Mouse (Mus musculus) embryonic fibroblast, embryonic 13.5 days (primary cell): ENCODE results near the gene Prss45. TPM values are rescaled to one million over a fixed set of nuclear protein-coding genes. Genes with fewer than 3 reads are reported as not detected.
A peak's percentile ranks its signal among the peaks of the same experiment; 100 is the strongest.

ENCODE experiments used
- H3K27ac ChIP-seq: 2 replicates; pipeline ENCODE4 v1.5.1; 2012; ENCODE audit warnings: low read length, control low read depth, inconsistent platforms; ENCODE audit not compliant: insufficient read depth
- H3K4me1 ChIP-seq: 2 replicates; pipeline ENCODE4 v1.6.1; 2011; ENCODE audit warnings: low read length; ENCODE audit not compliant: control insufficient read depth, insufficient read depth
- H3K4me3 ChIP-seq: 2 replicates; pipeline ENCODE4 v1.5.1; 2011; ENCODE audit warnings: mild to moderate bottlenecking, control low read depth, low read length; ENCODE audit not compliant: insufficient read depth
- CTCF ChIP-seq: IDR thresholded peaks from 2 replicates; pipeline ENCODE4 v1.5.1; 2011; ENCODE audit warnings: mild to moderate bottlenecking, control low read depth, low read length, moderate library complexity, borderline replicate concordance; ENCODE audit not compliant: insufficient read depth
- POLR2A ChIP-seq: IDR thresholded peaks from 2 replicates; pipeline ENCODE4 v1.6.1; 2011; ENCODE audit warnings: low read depth, mild to moderate bottlenecking, control low read depth, low read length, moderate library complexity
- polyA plus RNA-seq: library from polyadenylated mRNA; stranded (reverse); fragments of >200 nt; gene quantifications from 2 replicates; pipeline ENCODE4 v1.2.4, GENCODE M21; 2011; ENCODE audit warnings: low read depth; ENCODE audit not compliant: missing spikeins, insufficient read length

Prss45 gene
- polyA plus RNA-seq, 1 experiment, result not detected

GRCm38 (mm10) chr9:110877888-110878287 lies 43.5 kb downstream of the Prss45 start:
- H3K4me1 ChIP-seq, result peaks cover 12% of the 10 kb centered on the region; the same call in 1 of the 2 replicates
- TF ChIP-seq CTCF (no peak), POLR2A (no peak)
- no peak overlapping the region for H3K27ac ChIP-seq
- H3K4me3 ChIP-seq, result no peak overlapping the region

- peaks cover 12% of the 10 kb centered on the region; the same call in 1 of the 2 replicates for H3K4me1 ChIP-seq
- H3K4me3 ChIP-seq, result peak within 1 kb of the TSS; percentile 58
- no peak within 1 kb of the TSS for H3K27ac ChIP-seq
- no peak for TF ChIP-seq CTCF
- TF ChIP-seq POLR2A, result no peak
Observed at GRCm38 (mm10) chr9:110879191-110879920, 45.0 kb downstream of the Prss45 start, which contains the start of gene Als2cl. Gene Als2cl, plus strand, starts transcription at chr9:110879870.

- TF ChIP-seq CTCF (no peak), POLR2A (peak; percentile 62)
- Histone ChIP-seq H3K4me3 (peak within 1 kb of the TSS; percentile 58), H3K27ac (no peak within 1 kb of the TSS)
Observed at GRCm38 (mm10) chr9:110879998-110880561, 45.7 kb downstream of the Prss45 start, which contains the start of gene Tmie. Gene Tmie, minus strand, starts transcription at chr9:110880113.

GRCm38 (mm10) chr9:110880772-110881171 lies 46.4 kb downstream of the Prss45 start:
- TF ChIP-seq CTCF, result no peak
- TF ChIP-seq POLR2A, result no peak
- Histone ChIP-seq H3K4me1 (peaks cover 12% of the 10 kb centered on the region; the same call in 1 of the 2 replicates), H3K27ac (no peak overlapping the region), H3K4me3 (peak overlapping the region; percentile 58)

More at GRCm38 (mm10) chr9:110879998-110880561, 45.7 kb downstream of the Prss45 start, which contains the start of gene Tmie:
- peaks cover 12% of the 10 kb centered on the region; the same call in 1 of the 2 replicates for H3K4me1 ChIP-seq

- no peak overlapping the region for H3K27ac ChIP-seq
- TF ChIP-seq POLR2A (no peak), CTCF (no peak)
- no peak overlapping the region for H3K4me3 ChIP-seq
- peaks cover 12% of the 10 kb centered on the region; the same call in 1 of the 2 replicates for H3K4me1 ChIP-seq
Observed at GRCm38 (mm10) chr9:110881953-110882352, 47.6 kb downstream of the Prss45 start.

GRCm38 (mm10) chr9:110887388-110888303 lies 53.3 kb downstream of the Prss45 start:
- Histone ChIP-seq H3K4me3 (no peak overlapping the region), H3K27ac (no peak overlapping the region), H3K4me1 (no peaks in the 10 kb centered on the region)
- TF ChIP-seq POLR2A (no peak), CTCF (no peak)

GRCm38 (mm10) chr9:110888935-110889334 lies 54.5 kb downstream of the Prss45 start:
- Histone ChIP-seq H3K4me3 (no peak overlapping the region), H3K27ac (no peak overlapping the region), H3K4me1 (no peaks in the 10 kb centered on the region)
- TF ChIP-seq CTCF (no peak), POLR2A (no peak)

GRCm38 (mm10) chr9:110890026-110890783 lies 55.8 kb downstream of the Prss45 start:
- TF ChIP-seq CTCF, result 0 out of 2 replicates have a peak, but pooled peaks have one; percentile 5
- TF ChIP-seq POLR2A, result no peak
- no peak overlapping the region for H3K27ac ChIP-seq
- no peak overlapping the region for H3K4me3 ChIP-seq
- H3K4me1 ChIP-seq, result no peaks in the 10 kb centered on the region

Other genes starting within 250 kb of the Prss45 start
- 107 and 109 TPM in 2 replicates for gene Nradd, start 210.1 kb upstream of the Prss45 start, polyA plus RNA-seq
- gene Nbeal2, start 180.4 kb upstream of the Prss45 start, polyA plus RNA-seq, result 1.8 TPM in 2 replicates
- 34.4 and 43.2 TPM in 2 replicates for gene Ccdc12, start 178.1 kb upstream of the Prss45 start, polyA plus RNA-seq
- not detected in 2 replicates for gene Myl3, start 92.7 kb upstream of the Prss45 start, polyA plus RNA-seq
- gene Pth1r, start 87.4 kb upstream of the Prss45 start, polyA plus RNA-seq, result 9.0 and 13.3 TPM in 2 replicates
- gene Prss42, start 36.4 kb upstream of the Prss45 start, polyA plus RNA-seq, result not detected in 2 replicates
- gene Prss44, start 20.6 kb upstream of the Prss45 start, polyA plus RNA-seq, result not detected in 2 replicates
- gene Prss43, start 7.9 kb upstream of the Prss45 start, polyA plus RNA-seq, result not detected in 2 replicates
- gene Prss46, start 9.9 kb downstream of the Prss45 start, polyA plus RNA-seq, result 0.86 and 1.4 TPM in 2 replicates
- not detected in 2 replicates for gene Prss50, start 23.4 kb downstream of the Prss45 start, polyA plus RNA-seq
- gene Als2cl, start 45.3 kb downstream of the Prss45 start, polyA plus RNA-seq, result 3.5 and 7.1 TPM in 2 replicates
- gene Tmie, start 45.5 kb downstream of the Prss45 start, polyA plus RNA-seq, result 0.28 and 0.56 TPM in 2 replicates
- gene Fam240a, start 82.3 kb downstream of the Prss45 start, polyA plus RNA-seq, result not detected in 2 replicates
- gene Tdgf1, start 111.6 kb downstream of the Prss45 start, polyA plus RNA-seq, result not detected in 2 replicates
- gene Lrrc2, start 117.0 kb downstream of the Prss45 start, polyA plus RNA-seq, result not detected in 2 replicates
- not detected in 2 replicates for gene Rtp3, start 156.0 kb downstream of the Prss45 start, polyA plus RNA-seq
- not detected in 2 replicates for gene Ltf, start 184.7 kb downstream of the Prss45 start, polyA plus RNA-seq
- gene Ccrl2, start 222.9 kb downstream of the Prss45 start, polyA plus RNA-seq, result not detected in 2 replicates